Mouse (Mus musculus): ENCODE results near the gene Gatad2b. TPM values are rescaled to one million over a fixed set of nuclear protein-coding genes. Genes with fewer than 3 reads are reported as not detected.

Gene Gatad2b
- polyA plus RNA-seq, 1 experiment from 2014 or later = 15.6 TPM

DNA sequence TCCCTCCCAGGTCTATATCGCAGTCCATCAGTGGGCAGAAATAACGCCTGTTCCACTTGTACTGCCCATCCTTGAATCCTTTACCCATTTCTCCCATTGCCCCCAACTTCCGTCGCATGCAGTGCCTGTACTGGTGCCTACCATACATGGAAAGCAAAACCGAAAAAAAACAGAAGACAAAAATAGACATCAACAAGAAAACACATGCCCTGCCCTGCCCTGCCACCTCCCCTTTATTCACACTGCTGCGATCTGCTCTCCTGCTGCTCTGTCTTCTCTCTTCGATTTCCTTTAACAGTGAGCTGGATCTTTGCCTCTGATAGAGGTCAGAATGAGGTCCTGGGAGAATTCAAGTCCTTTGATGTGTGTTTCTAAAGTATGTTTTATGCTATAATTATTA, 65.0 kb downstream of the Gatad2b start:
- Histone ChIP-seq H3K36me3 (peaks cover 94% of the 10 kb centered on the region), H3K4me1 (no peaks in the 10 kb centered on the region)
- DNase-seq (ENCODE audit: low spot score) = no peak

DNA sequence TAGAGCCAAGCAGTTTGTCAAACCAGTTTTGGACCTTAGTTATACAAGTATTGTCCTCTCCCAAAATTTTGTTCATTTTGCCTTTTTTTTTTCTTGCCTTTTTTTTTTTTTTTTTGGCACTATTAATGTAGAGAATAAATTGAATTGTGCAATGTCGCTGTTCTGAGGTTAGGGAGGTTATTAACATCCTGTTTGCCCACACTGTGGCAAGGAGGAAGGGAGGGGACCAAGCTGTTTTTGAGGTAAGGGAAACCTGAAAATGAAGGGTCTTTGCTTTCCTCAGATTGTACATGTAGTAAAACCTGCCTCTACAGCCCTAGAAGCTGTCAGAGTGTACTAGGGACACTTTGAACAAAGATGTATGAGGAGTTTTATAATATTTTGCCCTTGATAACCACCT, 66.3 kb downstream of the Gatad2b start:
- H3K36me3 ChIP-seq = peaks cover 89% of the 10 kb centered on the region
- no peaks in the 10 kb centered on the region for H3K4me1 ChIP-seq
- DNase-seq (ENCODE audit: low spot score) = no peak
- no peak overlapping the region for H3K4me3 ChIP-seq
- 93% methylated on average over 1 of the region's 1 CpGs for WGBS
- no peaks in the 10 kb centered on the region for H3K9me3 ChIP-seq (replicated peaks)
- no peaks in the 10 kb centered on the region for H3K27me3 ChIP-seq (ENCODE audit: low read depth, poor library complexity, severe bottlenecking)
- H3K27ac ChIP-seq = no peak overlapping the region

More for the DNA sequence above, 65.0 kb downstream of the Gatad2b start:
- no peaks in the 10 kb centered on the region for H3K9me3 ChIP-seq (replicated peaks)
- H3K27ac ChIP-seq = no peak overlapping the region
- no peak overlapping the region for H3K4me3 ChIP-seq
- WGBS = 93% methylated on average over 7 of the region's 7 CpGs
- no peaks in the 10 kb centered on the region for H3K27me3 ChIP-seq (ENCODE audit: low read depth, poor library complexity, severe bottlenecking)

DNA sequence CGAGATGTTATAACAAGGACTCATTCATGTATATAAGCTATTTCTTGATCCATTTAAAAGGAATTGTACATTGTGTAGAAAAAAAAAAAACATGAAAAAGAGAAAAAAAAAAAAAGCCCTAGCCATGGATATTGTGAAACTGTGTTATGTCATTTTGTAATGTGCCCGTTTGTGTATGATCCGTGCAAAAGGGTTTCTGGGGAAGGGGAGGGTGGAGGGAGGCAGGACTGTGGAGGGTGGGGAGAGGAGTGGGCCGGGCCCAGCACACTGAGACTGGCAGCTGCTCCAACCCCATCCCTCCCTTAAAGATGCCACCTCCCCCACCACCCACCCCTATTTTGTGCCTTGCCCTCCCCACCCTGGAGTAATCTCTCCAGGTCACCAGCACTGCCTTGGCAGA, 68.5 kb downstream of the Gatad2b start:
- no peak overlapping the region for H3K4me3 ChIP-seq

DNA sequence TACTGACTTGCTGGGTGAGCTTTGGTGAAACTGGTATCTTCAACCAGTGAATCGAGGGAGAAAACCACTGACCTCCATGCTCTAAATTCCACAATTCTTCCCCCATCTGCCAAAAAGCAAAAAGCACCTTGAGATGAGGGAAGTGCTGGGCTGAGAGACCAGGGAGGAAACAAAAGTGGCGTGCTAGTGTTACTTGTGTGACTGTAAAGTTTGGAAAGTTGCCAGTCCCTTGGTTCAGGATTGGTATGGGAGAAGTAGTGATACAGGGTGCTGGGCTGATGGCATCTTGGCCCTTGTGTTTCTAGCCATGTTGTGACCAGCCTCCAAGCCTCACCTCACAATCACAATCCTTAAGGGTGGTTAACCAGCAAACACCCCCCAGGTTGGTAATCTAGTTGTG, 69.4 kb downstream of the Gatad2b start:
- Histone ChIP-seq H3K27ac (no peak overlapping the region), H3K36me3 (peaks cover 58% of the 10 kb centered on the region), H3K4me1 (no peaks in the 10 kb centered on the region), H3K27me3 (ENCODE audit: low read depth, poor library complexity, severe bottlenecking) (no peaks in the 10 kb centered on the region), H3K9me3 (replicated peaks) (no peaks in the 10 kb centered on the region), H3K4me3 (no peak overlapping the region)
- DNase-seq (ENCODE audit: low spot score) = no peak
- 90% methylated on average over 2 of the region's 2 CpGs for WGBS

More for the DNA sequence above, 68.5 kb downstream of the Gatad2b start:
- H3K9me3 ChIP-seq (replicated peaks) = no peaks in the 10 kb centered on the region
- no peak for DNase-seq (ENCODE audit: low spot score)
- H3K4me1 ChIP-seq = no peaks in the 10 kb centered on the region
- 87% methylated on average over 4 of the region's 4 CpGs for WGBS
- no peak overlapping the region for H3K27ac ChIP-seq
- H3K36me3 ChIP-seq = peaks cover 67% of the 10 kb centered on the region
- H3K27me3 ChIP-seq (ENCODE audit: low read depth, poor library complexity, severe bottlenecking) = no peaks in the 10 kb centered on the region

GRCm38 (mm10) chr3:90367001-90367632, 74.1 kb downstream of the Gatad2b start:
- no peak for DNase-seq (ENCODE audit: low spot score)
- peaks cover 15% of the 10 kb centered on the region for H3K36me3 ChIP-seq
- no peaks in the 10 kb centered on the region for H3K9me3 ChIP-seq (replicated peaks)
- H3K4me3 ChIP-seq = no peak overlapping the region
- WGBS = 89% methylated on average over 5 of the region's 5 CpGs
- no peak overlapping the region for H3K27ac ChIP-seq
- no peaks in the 10 kb centered on the region for H3K4me1 ChIP-seq
- no peaks in the 10 kb centered on the region for H3K27me3 ChIP-seq (ENCODE audit: low read depth, poor library complexity, severe bottlenecking)

DNA sequence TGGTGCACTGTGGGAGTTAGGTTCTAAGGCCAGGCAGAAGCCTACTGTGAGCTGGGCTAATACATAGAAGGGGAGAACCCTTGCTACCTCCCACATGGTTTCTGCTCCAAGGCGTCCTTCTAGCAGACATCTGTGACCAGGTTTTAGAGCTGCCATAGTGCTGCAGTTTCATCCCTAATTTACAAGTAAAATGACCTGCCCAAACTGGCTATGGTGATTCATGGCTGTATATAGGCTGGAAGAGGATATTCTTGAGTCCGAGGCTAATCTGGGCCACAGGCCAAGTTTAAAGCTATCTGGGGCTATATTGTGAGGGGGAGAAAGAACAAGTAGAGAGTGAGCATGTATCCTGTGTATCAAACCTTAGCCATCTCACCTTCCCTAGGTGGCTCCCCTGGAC, 76.1 kb downstream of the Gatad2b start:
- H3K4me3 ChIP-seq = no peak overlapping the region
- no peaks in the 10 kb centered on the region for H3K27me3 ChIP-seq (ENCODE audit: low read depth, poor library complexity, severe bottlenecking)
- no peak overlapping the region for H3K27ac ChIP-seq
- no peaks in the 10 kb centered on the region for H3K4me1 ChIP-seq
- peaks cover 2% of the 10 kb centered on the region; the same call in 1 of the 2 replicates for H3K36me3 ChIP-seq
- 67% methylated on average over 2 of the region's 2 CpGs for WGBS
- DNase-seq (ENCODE audit: low spot score) = no peak
- H3K9me3 ChIP-seq (replicated peaks) = no peaks in the 10 kb centered on the region

DNA sequence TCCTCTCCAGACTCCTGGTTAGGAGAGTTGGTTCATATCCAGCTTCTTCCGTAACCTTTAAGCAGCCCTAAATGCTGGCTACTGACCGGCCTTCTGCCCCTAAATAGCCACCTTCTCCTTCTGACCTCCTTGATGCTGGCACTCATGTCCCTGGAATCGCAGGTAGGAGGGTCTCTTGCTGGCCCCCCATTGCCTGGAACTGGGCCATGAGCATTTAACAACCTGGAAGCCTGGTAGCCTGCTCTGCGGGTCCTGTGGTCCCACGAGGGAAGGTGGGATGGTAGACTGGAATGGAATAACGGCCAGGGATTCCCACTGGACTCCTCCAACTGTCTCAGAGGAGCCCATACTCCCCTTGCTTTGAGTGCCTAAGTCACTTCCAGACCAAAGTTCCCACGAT, 78.9 kb downstream of the Gatad2b start:
- WGBS = 71% methylated on average over 7 of the region's 7 CpGs
- Histone ChIP-seq H3K9me3 (replicated peaks) (no peaks in the 10 kb centered on the region), H3K4me1 (0 out of 2 replicates have a peak, but pooled peaks cover 4% of the 10 kb centered on the region), H3K27ac (no peak overlapping the region), H3K36me3 (no peaks in the 10 kb centered on the region), H3K27me3 (ENCODE audit: low read depth, poor library complexity, severe bottlenecking) (no peaks in the 10 kb centered on the region), H3K4me3 (no peak overlapping the region)
- no peak for DNase-seq (ENCODE audit: low spot score)

DNA sequence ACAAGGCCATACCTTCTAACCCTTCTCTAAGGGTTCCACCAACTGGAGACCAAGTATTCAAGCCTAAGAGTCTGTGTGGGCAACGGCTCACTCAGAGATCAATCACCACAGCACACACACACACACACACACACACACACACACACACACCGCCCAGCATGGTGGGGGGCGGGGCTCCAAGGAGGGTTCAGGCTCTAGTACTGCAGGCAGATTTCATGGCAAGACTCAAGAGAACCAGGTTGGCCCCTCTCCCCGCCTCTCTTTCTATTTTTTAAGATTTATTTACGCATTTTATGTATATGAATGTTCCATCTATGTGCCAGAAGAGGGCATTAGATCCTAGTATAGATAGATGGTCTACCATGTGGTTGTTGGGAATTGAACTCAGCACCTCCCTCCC, 79.8 kb downstream of the Gatad2b start:
- Histone ChIP-seq H3K36me3 (no peaks in the 10 kb centered on the region), H3K4me3 (no peak overlapping the region), H3K9me3 (replicated peaks) (no peaks in the 10 kb centered on the region), H3K4me1 (0 out of 2 replicates have a peak, but pooled peaks cover 4% of the 10 kb centered on the region), H3K27me3 (ENCODE audit: low read depth, poor library complexity, severe bottlenecking) (no peaks in the 10 kb centered on the region), H3K27ac (no peak overlapping the region)
- no peak for DNase-seq (ENCODE audit: low spot score)
- 62% methylated on average over 5 of the region's 5 CpGs for WGBS

DNA sequence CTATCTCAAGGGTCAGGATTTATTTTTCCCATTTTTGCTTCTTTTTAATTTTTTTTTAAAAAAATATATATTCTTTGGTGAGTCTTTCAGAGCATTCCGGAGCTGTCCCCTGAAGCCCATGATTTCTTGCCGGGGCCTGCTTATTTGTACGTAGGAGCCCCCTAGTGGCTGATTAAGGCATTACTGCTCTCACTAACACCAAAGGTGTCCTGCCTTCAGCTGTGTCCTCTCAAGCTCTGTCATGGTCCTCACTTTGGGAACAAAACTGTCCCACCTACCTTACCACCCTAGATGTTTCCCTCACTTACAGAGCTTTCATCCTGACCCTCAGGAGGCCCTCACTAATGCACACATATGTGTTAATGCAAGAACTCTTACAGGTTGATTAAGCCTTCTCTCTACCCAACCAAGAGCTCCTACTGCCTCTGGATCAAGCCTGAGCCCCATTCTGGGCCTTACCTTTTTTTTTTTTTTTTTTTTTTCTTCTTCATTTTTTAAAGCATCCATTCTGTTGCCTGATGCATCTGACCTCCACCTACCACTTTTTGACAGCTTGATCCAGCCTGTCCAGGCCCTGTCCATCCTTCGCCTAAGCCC, 80.6 kb downstream of the Gatad2b start:
- peak; percentile 76 for DNase-seq (ENCODE audit: low spot score)
- H3K4me3 ChIP-seq = no peak overlapping the region
- no peaks in the 10 kb centered on the region for H3K36me3 ChIP-seq
- no peaks in the 10 kb centered on the region for H3K9me3 ChIP-seq (replicated peaks)
- 32% methylated on average over 4 of the region's 4 CpGs for WGBS
- H3K27ac ChIP-seq = no peak overlapping the region
- H3K4me1 ChIP-seq = 0 out of 2 replicates have a peak, but pooled peaks cover 4% of the 10 kb centered on the region
- H3K27me3 ChIP-seq (ENCODE audit: low read depth, poor library complexity, severe bottlenecking) = no peaks in the 10 kb centered on the region

GRCm38 (mm10) chr3:90374368-90374767, 81.4 kb downstream of the Gatad2b start:
- DNase-seq (ENCODE audit: low spot score) = no peak
- Histone ChIP-seq H3K27ac (no peak overlapping the region), H3K4me3 (no peak overlapping the region), H3K36me3 (no peaks in the 10 kb centered on the region), H3K4me1 (0 out of 2 replicates have a peak, but pooled peaks cover 4% of the 10 kb centered on the region), H3K27me3 (ENCODE audit: low read depth, poor library complexity, severe bottlenecking) (no peaks in the 10 kb centered on the region), H3K9me3 (replicated peaks) (no peaks in the 10 kb centered on the region)
- 87% methylated on average over 4 of the region's 4 CpGs for WGBS

GRCm38 (mm10) chr3:90375562-90376246, 82.7 kb downstream of the Gatad2b start:
- no peak for DNase-seq (ENCODE audit: low spot score)
- Histone ChIP-seq H3K4me1 (0 out of 2 replicates have a peak, but pooled peaks cover 4% of the 10 kb centered on the region), H3K27ac (no peak overlapping the region), H3K9me3 (replicated peaks) (no peaks in the 10 kb centered on the region), H3K4me3 (no peak overlapping the region), H3K36me3 (no peaks in the 10 kb centered on the region), H3K27me3 (ENCODE audit: low read depth, poor library complexity, severe bottlenecking) (no peaks in the 10 kb centered on the region)
- WGBS = 63% methylated on average over 3 of the region's 3 CpGs

GRCm38 (mm10) chr3:90376247-90376585, 83.2 kb downstream of the Gatad2b start:
- 0 out of 2 replicates have a peak, but pooled peaks cover 4% of the 10 kb centered on the region for H3K4me1 ChIP-seq
- no peaks in the 10 kb centered on the region for H3K9me3 ChIP-seq (replicated peaks)
- 71% methylated on average over 1 of the region's 1 CpGs for WGBS
- H3K27me3 ChIP-seq (ENCODE audit: low read depth, poor library complexity, severe bottlenecking) = no peaks in the 10 kb centered on the region
- no peak for DNase-seq (ENCODE audit: low spot score)
- H3K4me3 ChIP-seq = no peak overlapping the region
- no peak overlapping the region for H3K27ac ChIP-seq
- no peaks in the 10 kb centered on the region for H3K36me3 ChIP-seq

GRCm38 (mm10) chr3:90378496-90378895, 85.5 kb downstream of the Gatad2b start:
- no peak overlapping the region for H3K4me3 ChIP-seq

More at GRCm38 (mm10) chr3:90378496-90378895, 85.5 kb downstream of the Gatad2b start:
- Histone ChIP-seq H3K4me1 (0 out of 2 replicates have a peak, but pooled peaks cover 4% of the 10 kb centered on the region), H3K36me3 (no peaks in the 10 kb centered on the region), H3K9me3 (replicated peaks) (no peaks in the 10 kb centered on the region), H3K27me3 (ENCODE audit: low read depth, poor library complexity, severe bottlenecking) (no peaks in the 10 kb centered on the region), H3K27ac (no peak overlapping the region)
- no peak for DNase-seq (ENCODE audit: low spot score)
- WGBS = 91% methylated on average over 5 of the region's 5 CpGs

Data from limb, embryonic 10.5 days (tissue).